Mouse (Mus musculus) cerebellum, adult 9-10 months (tissue): ENCODE measurements around the gene Shmt1.
"Not testable (repeated sequence)": the region's sequence is repeated elsewhere in the genome, so short reads cannot be mapped to it uniquely, and the experiment has no call there.

Experiments
- DNase-seq: peaks from one replicate; pipeline ENCODE4 v3.0.0; 2022

Shmt1 gene

GRCm38 (mm10) chr11:60811618-60812017, at the start of gene Shmt1:
Gene Shmt1 (minus strand): TSS chr11:60811718.
- DNase-seq = not testable (repeated sequence)

- no peak for DNase-seq
These were observed 45.1 kb upstream of the Shmt1 start for GRCm38 (mm10) chr11:60856587-60856986.

GRCm38 (mm10) chr11:60845415-60845814, 33.9 kb upstream of the Shmt1 start:
- DNase-seq = no peak

GRCm38 (mm10) chr11:60843412-60843811, 31.9 kb upstream of the Shmt1 start:
- DNase-seq = no peak

- DNase-seq = no peak
These were observed 30.1 kb upstream of the Shmt1 start for GRCm38 (mm10) chr11:60841467-60842200.

GRCm38 (mm10) chr11:60837644-60838406, 26.3 kb upstream of the Shmt1 start:
- DNase-seq = no peak

GRCm38 (mm10) chr11:60836897-60837296, 25.4 kb upstream of the Shmt1 start:
- no peak for DNase-seq

- DNase-seq = peak; percentile 96
These were observed 19.0 kb upstream of the Shmt1 start, which contains the start of gene Dhrs7b for GRCm38 (mm10) chr11:60830433-60831052. Gene Dhrs7b (plus strand): TSS chr11:60830631.

- DNase-seq = no peak
These were observed 17.4 kb upstream of the Shmt1 start for GRCm38 (mm10) chr11:60828903-60829302.

GRCm38 (mm10) chr11:60827241-60827945, 15.9 kb upstream of the Shmt1 start:
- no peak for DNase-seq

GRCm38 (mm10) chr11:60826700-60827099, 15.2 kb upstream of the Shmt1 start:
- DNase-seq = no peak

- DNase-seq = no peak
These were observed 13.7 kb upstream of the Shmt1 start for GRCm38 (mm10) chr11:60825191-60825590.

- no peak for DNase-seq
These were observed 12.3 kb upstream of the Shmt1 start for GRCm38 (mm10) chr11:60823771-60824170.

GRCm38 (mm10) chr11:60816398-60816797, 4.9 kb upstream of the Shmt1 start:
- DNase-seq = no peak

- peak; percentile 80 for DNase-seq
These were observed 461 bp downstream of the Shmt1 start for GRCm38 (mm10) chr11:60811054-60811460.

GRCm38 (mm10) chr11:60810046-60810965, 1.2 kb downstream of the Shmt1 start:
- no peak for DNase-seq

GRCm38 (mm10) chr11:60809546-60809945, 2.0 kb downstream of the Shmt1 start:
- no peak for DNase-seq

GRCm38 (mm10) chr11:60808286-60809070, 3.0 kb downstream of the Shmt1 start:
- DNase-seq = no peak

- DNase-seq = no peak
These were observed 10.6 kb downstream of the Shmt1 start for GRCm38 (mm10) chr11:60800892-60801291.

- no peak for DNase-seq
These were observed 11.5 kb downstream of the Shmt1 start for GRCm38 (mm10) chr11:60799977-60800376.

GRCm38 (mm10) chr11:60796342-60796741, 15.2 kb downstream of the Shmt1 start:
- DNase-seq = no peak
